In the genomic region with DNA sequence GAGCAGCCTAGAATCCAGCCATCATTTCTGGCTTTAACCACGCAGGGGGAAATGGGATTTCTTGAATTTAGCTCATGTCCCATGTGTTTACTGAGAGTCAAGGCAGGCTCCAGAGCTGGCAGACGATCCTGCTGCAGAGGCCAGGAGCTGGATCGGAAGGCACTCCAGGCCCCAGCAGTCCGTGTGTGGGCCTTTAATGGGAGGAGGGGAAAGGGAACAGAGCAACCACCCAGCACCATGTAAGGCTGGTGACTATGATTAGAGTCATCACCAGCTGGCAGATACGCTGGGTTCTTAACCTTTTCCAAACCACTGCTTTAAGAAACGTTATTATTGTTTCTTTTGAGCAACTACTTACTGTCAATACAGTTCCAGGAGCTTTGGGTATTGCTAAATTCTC, we compare ENCODE assay signal across 8 mouse cellular contexts. TPM values are rescaled to one million over a fixed set of nuclear protein-coding genes. Genes with fewer than 3 reads are reported as not detected.
DNase-seq lines count a peak whose midpoint lies in the region; ATAC-seq and TF ChIP-seq lines count a peak whose summit lies in the region.

No protein-coding gene starts in this region.

- ATAC-seq in hindbrain, embryonic 16.5 days: peak; percentile 82

- peak; percentile 86 to 91 for DNase-seq in adrenal gland, adult (ENCODE audit: inconsistent age in 2 of 2, low spot score in 1 of 2)
- DNase-seq in adrenal gland, postnatal 4 days (ENCODE audit: low spot score in 2 of 2): no peak
- peak; percentile 95 for DNase-seq in adipocyte (ENCODE audit: low spot score)
- DNase-seq in gastrocnemius, adult 8-10 months (ENCODE audit: low spot score in 2 of 2): peak; percentile 83 to 90
- peak; percentile 50 for DNase-seq in lung, adult 2 months
- DNase-seq in testis, postnatal 14 days (ENCODE audit: low spot score): peak; percentile 70
- DNase-seq in spleen, postnatal 14 days (ENCODE audit: low spot score in 2 of 2): no peak

- TF ChIP-seq POLR2A in lung, adult 2 months (IDR thresholded peaks at IDR 0.05; ENCODE audit: borderline replicate concordance, extremely low read depth, low read depth, low read length): no peak

- H3K9me3 ChIP-seq in hindbrain, embryonic 16.5 days (ENCODE audit: control insufficient read depth, low read length): no peaks in the 10 kb centered on the region

- no peak overlapping the region for H3K4me2 ChIP-seq in hindbrain, embryonic 16.5 days (ENCODE audit: low read length)

- H3K9ac ChIP-seq in hindbrain, embryonic 16.5 days (ENCODE audit: low read depth, low read length): no peak overlapping the region

- no peaks in the 10 kb centered on the region for H3K27me3 ChIP-seq in hindbrain, embryonic 16.5 days (replicated peaks; ENCODE audit: control insufficient read depth, insufficient read depth, low read length)

- peaks cover 14% of the 10 kb centered on the region for H3K4me1 ChIP-seq in hindbrain, embryonic 16.5 days (ENCODE audit: control insufficient read depth, insufficient read depth, low read depth, low read length)
- peaks cover 9% of the 10 kb centered on the region; the same call in 1 of the 2 replicates for H3K4me1 ChIP-seq in lung, adult 2 months (ENCODE audit: control insufficient read depth, insufficient read depth, low read length)

- no peak overlapping the region; the same call in none of the 2 replicates for H3K27ac ChIP-seq in hindbrain, embryonic 16.5 days (ENCODE audit: low read depth, low read length)

- H3K4me3 ChIP-seq in hindbrain, embryonic 16.5 days (ENCODE audit: low read length): no peak overlapping the region
- no peak overlapping the region for H3K4me3 ChIP-seq in lung, adult 2 months (replicated peaks; ENCODE audit: extremely low read depth, low read depth, low read length)

- no peak for TF ChIP-seq CTCF in lung, adult 2 months (IDR thresholded peaks at IDR 0.05; ENCODE audit: insufficient read depth, low read length)

- WGBS in hindbrain, embryonic 16.5 days: 20% methylated on average over 6 of the region's 6 CpGs
- 17% methylated on average over 6 of the region's 6 CpGs for WGBS in lung, adult 2 months

- H3K36me3 ChIP-seq in hindbrain, embryonic 16.5 days (ENCODE audit: control insufficient read depth, insufficient read depth, low read length): no peaks in the 10 kb centered on the region

RNA-seq across cellular contexts. Expression of a gene that starts 1.9 kb away (rescaled TPM):
- 10 to 100 TPM; 24.0 to 24.8 TPM for total RNA-seq in adrenal gland, postnatal 4 days (2021)
- 1 to 10 TPM; 2.8 to 6.3 (median 4.4) TPM for total RNA-seq in gastrocnemius, adult 8-10 months (2022)
- 6.7 and 8.0 TPM in 2 replicates for polyA plus RNA-seq in hindbrain, embryonic 16.5 days (2015; fragmentation: Nextera tagmentation; extraction: Ambion mirVana)
- 20.0 and 23.2 TPM in 2 replicates for polyA plus RNA-seq in lung, adult 2 months (2012; rRNA removed)

Comparison
In these comparisons a context has a peak if more than half of its experiments do, and no peak if none do; other contexts are left out.
1. DNase-seq: peak in adrenal gland, adult (2 of 2), adipocyte (single experiment), gastrocnemius, adult 8-10 months (2 of 2), lung, adult 2 months (single experiment) and testis, postnatal 14 days (single experiment); none in adrenal gland, postnatal 4 days (0 of 2) and spleen, postnatal 14 days (0 of 2).